Mouse (Mus musculus) right cerebral cortex, postnatal 36 days (tissue): ENCODE results near the gene Zbtb8b.

Source experiments
- DNase-seq, 2 experiments: peaks; one replicate each; pipeline ENCODE4 v3.0.0; 2022; ENCODE audit warnings: low spot score in 2 of 2, mixed read lengths in 1 of 2

Zbtb8b gene

DNA sequence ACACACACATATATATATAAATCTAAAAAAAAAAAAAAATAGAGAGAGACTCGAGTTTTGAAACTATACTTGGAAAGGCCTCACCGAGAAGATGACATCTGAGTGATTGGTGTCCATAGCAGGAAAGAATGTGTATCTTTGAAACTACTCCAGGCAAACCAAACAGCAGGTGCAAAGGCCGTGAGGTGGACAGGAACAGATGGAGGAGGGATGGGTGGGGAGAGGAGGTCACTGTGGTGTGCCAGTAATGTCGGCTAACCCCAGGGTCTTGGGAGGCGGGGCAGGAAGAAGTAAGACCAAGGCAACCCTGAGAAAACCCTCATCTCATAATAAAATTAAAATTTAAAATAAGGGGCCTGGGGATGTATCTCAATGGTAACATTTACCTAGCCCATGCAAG, 64.8 kb downstream of the Zbtb8b start:
- no peak for DNase-seq
